Mouse (Mus musculus) kidney, postnatal 14 days (tissue): ENCODE measurements at regions not wholly inside any gene's neighbourhood (a gene's known extent, or its start where the extent isn't known, plus 50 kb on each side); places are given as distances from the start of the nearest gene placed in this dataset.

Experiments
- DNase-seq: peaks from one replicate; pipeline ENCODE4 v3.0.0; 2022; ENCODE audit warnings: mixed read lengths

DNA sequence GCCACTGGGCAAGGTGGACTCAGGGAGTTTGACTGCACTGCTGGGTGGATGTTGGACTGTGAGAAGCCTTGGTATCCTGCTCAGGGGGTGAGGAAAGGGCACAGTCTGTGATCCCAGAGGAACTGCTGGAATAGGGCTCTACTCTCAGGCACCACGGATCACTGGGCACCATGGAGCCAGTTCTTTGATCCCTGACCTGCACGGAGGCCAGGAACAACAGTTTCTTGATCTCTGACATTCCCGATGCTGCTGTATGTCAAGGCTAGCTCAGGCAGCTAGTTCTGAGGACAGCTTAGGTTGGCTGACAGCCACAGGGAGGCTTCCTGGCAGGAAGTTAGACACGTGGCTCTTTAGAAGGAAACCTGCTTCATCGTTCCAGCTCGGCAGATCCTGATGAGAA is 289.5 kb upstream of the Slit2 start:
- DNase-seq, result peak; percentile 6

DNA sequence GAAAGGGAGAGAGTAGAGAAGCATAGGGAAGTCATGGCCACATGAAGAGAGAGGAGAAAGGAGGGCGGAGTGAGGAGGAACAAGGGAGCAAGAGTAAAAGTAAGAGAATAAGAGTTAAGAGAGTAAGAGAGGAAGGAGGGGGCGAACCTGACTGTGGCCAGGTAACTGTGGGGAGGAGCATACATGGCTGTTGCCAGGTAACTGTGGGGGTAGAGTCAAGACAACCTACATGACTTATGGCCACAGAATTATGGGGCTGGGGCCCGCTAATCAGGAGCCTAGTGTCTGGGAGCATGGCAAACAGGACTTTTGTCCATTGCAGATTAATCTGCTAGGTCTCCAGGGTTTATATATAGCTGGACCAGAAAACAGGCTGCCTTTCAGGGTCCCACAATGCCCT is 289.0 kb upstream of the Slit2 start:
- DNase-seq, result no peak

DNA sequence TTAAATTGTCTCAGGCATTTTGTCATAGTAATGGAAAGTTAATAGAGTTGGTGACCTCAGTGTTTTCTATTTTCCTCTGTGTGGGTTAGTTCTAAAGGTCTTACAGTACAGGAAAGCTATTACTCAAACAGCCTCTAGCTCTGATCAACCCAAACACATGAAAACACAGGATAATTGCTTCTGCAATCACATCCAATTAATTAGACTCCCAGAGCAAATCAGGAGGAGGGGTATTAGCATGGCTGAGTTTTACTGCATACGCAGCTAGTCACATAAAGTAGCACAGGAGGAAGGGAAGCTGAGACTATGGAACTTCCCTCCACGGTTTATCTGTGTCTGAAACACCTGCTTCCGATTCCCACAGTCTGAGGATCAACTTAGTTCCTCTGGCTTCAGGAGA is 288.3 kb upstream of the Slit2 start:
- no peak for DNase-seq

DNA sequence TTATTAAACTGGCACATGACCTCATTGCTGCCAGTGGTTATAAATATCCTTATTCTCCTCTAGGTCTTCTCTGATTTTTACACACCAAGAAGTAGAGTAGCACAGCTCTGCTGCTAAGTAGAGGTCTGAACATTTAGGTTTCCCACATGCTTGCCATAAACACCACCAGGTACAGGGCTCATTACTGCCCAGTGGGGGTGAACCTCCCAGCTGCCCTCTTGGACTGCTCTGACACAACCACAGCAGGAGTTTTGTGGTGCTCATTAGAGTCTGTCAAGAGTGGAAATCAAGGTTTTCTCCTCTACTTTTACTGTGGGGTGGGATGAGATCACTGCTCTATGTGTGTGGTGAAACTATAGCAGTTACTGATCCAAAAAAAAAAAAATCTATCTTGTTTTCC is 271.4 kb upstream of the Slit2 start:
- DNase-seq, result no peak

DNA sequence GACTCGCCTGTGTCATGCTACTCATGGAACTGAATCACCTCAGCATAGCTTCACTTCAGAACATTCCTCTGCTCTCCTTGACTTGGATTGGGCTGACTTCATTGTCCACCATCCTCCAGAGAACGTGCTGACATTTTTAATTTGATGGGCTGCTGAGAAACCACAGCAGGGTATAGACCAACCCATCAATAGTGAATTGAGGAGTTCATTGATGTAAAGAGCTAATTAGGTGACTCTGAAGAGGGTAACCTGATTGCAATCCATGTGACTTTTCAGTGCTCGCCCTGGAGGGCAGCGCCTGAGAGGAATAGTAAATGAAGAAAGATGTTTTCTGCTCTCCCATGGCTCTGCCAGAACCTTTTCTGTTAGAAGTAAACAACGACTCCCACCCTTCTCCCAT is 268.6 kb upstream of the Slit2 start:
- no peak for DNase-seq

DNA sequence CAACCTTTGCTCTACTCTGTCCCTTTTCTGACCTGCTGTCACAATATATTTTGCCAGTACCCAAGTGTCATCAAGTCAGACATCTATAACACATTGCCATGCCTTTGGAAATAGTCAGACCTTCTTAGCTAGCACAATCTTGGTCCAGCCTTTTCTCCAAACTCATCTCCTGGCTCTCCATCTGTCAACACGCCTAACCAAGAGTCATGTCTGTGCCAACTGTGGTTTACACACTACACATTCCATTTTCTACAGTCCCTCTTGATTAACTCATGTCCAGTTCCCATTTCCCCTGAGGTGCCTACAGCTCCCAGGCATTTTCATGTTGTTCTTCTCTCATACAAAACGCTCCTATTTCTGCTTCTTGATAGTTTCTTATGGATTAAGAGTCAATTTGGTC is 258.0 kb upstream of the Slit2 start:
- no peak for DNase-seq

DNA sequence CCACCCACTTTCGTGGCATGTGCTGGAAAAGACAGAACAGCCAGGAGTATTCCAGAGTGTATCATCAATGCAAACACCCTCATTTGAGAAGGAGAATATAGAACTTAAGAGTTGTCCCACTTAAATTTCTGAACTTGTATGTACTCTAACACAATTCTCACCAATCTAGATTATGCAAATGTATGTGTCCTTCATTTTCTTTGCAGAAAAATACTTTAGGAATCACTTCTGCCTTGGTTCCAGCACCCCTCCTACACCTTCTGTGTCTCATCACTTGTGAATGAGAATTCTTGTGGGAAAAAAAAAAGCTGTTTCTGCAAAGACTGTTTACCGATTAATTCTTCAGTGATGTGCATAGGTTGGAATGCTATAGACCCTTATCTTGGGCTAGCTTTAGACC is 240.2 kb upstream of the Slit2 start:
- no peak for DNase-seq

DNA sequence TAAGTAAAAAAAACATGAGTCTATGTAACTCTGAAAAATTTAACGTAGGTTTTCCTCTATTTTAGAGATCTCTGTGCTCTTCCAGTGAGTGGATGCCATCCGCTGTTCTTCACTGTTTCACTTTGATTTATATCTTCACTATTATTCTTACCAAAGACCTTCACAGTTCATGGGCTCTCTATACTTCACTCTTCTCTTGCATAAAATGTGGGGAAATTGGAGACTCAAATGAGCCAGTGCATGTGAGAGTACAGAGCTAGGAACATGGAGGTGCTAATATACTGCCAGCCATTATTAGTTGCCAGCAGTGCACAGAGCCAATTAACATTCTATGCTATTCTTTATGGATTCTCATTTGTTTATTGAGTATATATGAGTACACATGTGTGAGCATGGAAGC is 237.8 kb upstream of the Slit2 start:
- DNase-seq, result no peak

DNA sequence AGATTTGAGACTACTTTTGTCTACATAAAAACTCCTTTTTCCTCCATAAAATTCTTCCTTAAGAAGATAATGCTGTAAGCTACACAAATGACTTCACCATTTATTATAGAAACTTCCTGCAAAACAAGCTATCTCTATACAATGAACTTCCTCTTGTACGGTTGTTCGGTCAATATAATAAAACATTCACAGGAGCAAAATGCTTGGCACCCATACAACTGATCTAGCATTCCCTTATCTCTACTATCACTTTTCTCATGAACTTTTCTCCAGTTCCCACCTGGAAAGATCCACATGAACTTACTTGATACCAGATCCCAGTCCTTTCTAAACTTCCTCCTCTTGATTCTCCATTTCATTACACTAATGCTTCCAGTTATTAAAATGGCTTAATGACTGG is 231.0 kb upstream of the Slit2 start:
- DNase-seq, result no peak

DNA sequence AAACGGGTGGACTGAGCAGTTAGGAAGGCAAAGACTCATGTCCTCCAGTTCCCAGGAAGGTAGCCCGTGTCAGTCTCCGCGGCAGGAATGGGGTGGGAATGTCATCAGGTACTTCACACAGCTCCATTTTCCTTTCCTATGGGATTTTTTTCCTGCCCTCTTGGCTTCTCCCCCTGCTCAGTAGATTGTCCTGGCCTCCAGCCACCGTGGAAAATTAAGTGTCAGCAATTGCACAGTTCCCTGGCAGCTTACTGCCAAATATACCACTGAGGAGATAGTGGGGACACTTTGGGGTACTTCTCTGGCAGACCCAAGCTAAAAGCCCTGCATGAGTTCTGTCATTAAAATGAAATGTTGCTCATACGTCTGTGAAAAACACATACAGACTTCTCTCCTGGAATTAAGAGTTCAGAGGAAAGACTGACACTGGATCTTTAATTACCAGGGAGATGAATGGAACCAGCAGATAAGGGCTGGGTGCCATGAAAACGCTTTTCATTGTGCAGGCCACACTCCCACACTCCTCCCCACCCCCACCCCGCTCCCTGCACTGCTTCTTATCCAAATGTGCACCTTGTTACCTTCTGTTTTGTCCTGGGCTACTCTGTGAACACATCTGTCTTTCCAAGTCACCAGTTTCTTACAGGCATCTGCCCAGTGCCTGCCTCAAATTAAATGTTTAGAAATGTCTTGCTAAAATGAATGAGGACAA is 210.1 kb upstream of the Slit2 start:
- DNase-seq, result no peak

DNA sequence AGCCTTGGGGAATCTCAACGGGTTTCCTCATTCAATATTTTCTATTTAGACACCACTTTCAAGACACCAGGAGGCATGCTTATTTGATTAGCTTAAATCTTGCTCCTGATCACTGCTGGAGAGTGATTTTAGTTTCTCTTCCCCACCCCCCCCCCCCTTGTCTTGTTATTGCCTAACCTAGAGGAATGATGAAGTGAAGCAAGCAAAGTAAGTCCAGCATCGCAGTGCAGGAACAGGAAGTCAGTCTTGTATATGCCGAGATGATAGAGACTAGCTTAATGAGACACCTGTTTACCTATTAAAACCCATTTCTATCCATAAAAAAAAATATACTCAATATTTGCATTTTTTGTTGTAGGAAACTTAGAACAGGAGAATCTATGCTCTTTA is 209.6 kb upstream of the Slit2 start:
- DNase-seq, result no peak

DNA sequence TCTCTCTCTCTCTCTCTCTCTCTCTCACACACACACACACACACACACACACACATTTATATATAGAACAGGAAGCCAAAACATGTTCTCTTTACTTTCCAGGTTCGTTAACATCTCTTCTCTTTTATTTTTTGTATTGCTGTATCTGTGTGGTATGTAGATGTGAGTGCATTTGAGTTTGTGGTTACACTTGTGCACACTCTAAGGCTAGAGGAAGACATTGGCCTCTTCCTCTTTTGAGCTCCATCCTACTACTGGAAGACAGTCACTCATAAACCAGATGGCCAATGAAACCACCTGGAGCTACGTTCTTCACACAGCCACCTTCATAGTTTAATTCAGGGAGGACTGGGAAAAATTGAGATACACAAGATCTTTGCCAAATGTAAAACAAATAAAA is 202.1 kb upstream of the Slit2 start:
- no peak for DNase-seq

DNA sequence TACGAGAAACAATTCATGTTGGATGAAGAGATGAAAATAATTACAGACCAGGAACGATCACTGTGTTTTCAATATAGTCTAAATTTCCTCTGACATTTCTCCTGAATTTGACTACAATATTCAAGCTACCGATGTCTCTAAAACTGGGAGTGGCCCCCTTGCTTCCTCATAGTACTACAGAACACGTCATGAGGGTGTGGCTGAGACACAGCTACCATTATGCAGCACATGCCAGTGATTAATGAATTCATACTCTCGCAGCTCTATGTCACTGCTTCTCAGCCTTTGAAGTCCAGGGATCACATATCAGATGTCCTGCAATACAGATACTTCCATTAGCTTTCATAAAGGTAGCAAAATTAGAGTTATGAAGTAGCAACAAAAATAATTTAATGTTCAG is 201.3 kb upstream of the Slit2 start:
- no peak for DNase-seq

DNA sequence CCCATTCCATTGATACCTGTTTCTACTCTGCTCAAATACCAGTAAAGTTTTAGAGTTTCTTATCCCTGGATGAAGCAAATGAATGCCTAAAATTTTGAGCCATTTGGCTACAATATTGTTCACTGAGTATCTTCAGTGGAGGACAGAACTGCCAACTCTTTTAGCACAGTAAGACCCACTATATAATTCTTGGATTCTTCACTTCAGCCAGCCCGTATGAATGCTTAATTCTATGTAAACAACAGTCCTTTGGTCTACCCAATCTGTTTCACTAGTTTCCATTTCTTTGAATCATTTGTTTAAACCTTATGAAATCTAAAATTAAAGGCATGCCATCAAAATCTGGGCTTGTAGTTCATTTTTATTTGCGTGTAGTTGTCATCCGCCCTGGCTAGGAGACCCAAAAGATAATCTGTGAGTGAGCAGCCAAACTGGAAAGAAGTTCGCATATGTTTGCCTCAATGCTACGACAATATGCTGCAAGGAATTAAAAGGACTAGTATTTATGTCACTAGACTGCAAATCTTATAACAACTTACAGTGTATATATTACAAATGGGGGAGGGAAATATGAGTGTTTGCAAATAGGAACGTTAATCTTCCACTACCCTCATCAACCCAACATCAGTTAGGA is 188.2 kb upstream of the Slit2 start:
- DNase-seq, result no peak

DNA sequence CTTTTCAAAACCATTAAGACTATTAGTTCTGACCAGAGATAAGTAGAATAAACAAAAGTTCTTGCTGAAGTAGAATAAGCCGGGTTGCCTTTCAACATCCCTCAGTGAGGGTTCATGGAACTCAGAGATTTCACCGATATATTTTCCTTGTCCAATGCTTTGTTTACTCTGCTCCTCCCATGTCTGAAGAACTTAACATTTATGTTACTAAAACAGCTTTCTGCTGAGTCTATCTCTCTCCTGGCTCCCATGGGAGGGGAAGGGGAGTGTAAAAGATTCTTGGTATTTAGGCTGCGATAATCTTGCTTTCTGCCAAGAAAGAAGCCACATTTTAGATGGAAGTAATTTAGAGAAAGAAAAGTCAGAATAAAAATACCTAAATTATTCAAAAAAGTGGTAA is 187.7 kb upstream of the Slit2 start:
- no peak for DNase-seq

DNA sequence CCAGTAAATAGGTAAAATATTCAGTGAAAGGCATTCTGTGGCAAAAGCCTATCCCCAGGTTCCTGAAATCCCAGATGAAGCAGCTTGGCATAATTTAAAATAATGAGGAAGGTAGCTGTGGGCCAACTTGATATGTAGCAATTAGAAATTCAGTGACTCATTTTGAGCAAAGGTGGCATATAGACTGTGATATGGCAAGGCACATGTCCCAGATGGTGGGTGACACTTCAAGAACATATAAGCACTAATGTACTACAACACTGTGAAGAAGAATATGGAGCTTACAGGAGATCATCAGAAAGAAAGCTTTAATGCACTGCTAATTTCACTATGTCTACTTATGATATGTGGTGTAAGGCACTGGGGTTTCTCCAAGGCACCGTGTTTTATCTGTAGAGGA is 162.0 kb upstream of the Slit2 start:
- DNase-seq, result no peak

DNA sequence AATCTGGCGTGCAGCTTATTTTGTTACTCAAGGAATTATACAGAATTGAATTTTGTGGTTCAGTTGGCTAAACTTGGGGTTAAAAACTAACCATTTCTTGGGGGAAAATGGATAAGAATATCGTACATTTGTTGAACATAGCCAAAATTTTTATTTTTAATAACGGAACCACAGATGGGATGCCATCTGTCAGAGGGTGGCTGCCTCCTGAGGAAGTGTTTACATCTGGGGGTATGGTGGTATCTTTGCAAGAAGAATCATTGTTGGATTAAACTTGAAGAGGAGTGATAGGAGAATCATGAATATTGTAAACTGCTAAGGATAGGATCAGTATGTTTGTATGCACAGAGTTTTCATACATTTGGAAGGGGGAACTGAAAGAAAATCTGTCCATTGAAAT is 144.9 kb upstream of the Slit2 start:
- DNase-seq, result no peak

DNA sequence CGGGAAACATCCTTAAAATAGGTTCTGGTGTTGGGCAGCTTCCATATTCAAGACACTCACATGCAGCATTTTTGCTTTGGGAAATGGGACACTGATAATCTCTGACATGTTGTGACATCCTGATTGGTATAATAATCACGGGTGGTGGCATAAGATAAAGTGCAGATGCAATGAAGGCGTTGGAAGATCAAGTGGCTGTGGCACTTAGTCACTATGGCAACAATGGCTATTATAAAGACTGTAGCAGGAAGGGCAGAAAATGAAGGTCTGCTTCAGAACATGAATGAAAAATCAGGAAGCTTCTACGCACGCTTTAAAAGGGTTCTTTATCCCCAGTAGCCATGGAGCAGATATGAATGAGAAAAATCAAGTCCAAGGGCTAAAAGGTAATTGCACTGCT is 113.2 kb upstream of the Slit2 start:
- DNase-seq, result no peak
